Mouse (Mus musculus) embryonic facial prominence, embryonic 10.5 days (tissue): ENCODE measurements around the gene Etnk2. TPM values are rescaled to one million over a fixed set of nuclear protein-coding genes. Genes with fewer than 3 reads are reported as not detected.

Experiments used
- DNase-seq: peaks from one replicate; pipeline ENCODE4 v3.0.0-alpha.2; 2017; ENCODE audit warnings: low spot score
- H3K27ac ChIP-seq: fragments of 300-500 bp; sonication (generic); replicated peaks from 2 replicates; pipeline ENCODE4 v1.5.1; 2016; ENCODE audit warnings: mild to moderate bottlenecking
- H3K27me3 ChIP-seq: fragments of 300-500 bp; sonication (generic); replicated peaks from 2 replicates; pipeline ENCODE4 v1.6.1; 2016; ENCODE audit warnings: low read depth, mild to moderate bottlenecking; ENCODE audit not compliant: poor library complexity, severe bottlenecking
- H3K36me3 ChIP-seq: fragments of 300-500 bp; sonication (generic); replicated peaks from 2 replicates; pipeline ENCODE4 v1.6.1; 2016; ENCODE audit warnings: mild to moderate bottlenecking, moderate library complexity
- H3K4me1 ChIP-seq: fragments of 300-500 bp; sonication (generic); 2 replicates; pipeline ENCODE4 v1.6.1; 2016
- H3K4me3 ChIP-seq: fragments of 300-500 bp; sonication (generic); 2 replicates; pipeline ENCODE4 v1.5.1; 2016; ENCODE audit warnings: mild to moderate bottlenecking, moderate library complexity
- H3K9me3 ChIP-seq: fragments of 300-500 bp; sonication (generic); 2 replicates; pipeline ENCODE4 v1.6.1; 2016; ENCODE audit warnings: mild to moderate bottlenecking
- WGBS: fragments of 180-500 bp; shearing (Covaris S2); methylation state at CpG from one replicate; pipeline ENCODE4 v1.1.7; 2016; 5-methylcytosine and 5-hydroxymethylcytosine counted together
- polyA plus RNA-seq: library from polyadenylated mRNA; unstranded; fragments of >200 nt; fragmentation: Nextera tagmentation; extraction: Ambion mirVana; gene quantifications from 2 replicates; pipeline ENCODE4 v1.2.1, GENCODE M21; 2016

The Etnk2 gene
- polyA plus RNA-seq, 1 experiment from 2014 or later: 2.6 TPM

- H3K27me3 ChIP-seq: no peaks in the 10 kb centered on the region; the same call in 1 of the 2 replicates
- no peak overlapping the region for H3K4me3 ChIP-seq
- no peaks in the 10 kb centered on the region for H3K36me3 ChIP-seq
- H3K9me3 ChIP-seq: no peaks in the 10 kb centered on the region
- H3K27ac ChIP-seq: no peak overlapping the region; the same call in 1 of the 2 replicates
- peaks cover 43% of the 10 kb centered on the region for H3K4me1 ChIP-seq
- no peak for DNase-seq
- 78% methylated on average over 10 of the region's 10 CpGs for WGBS
Measured at GRCm38 (mm10) chr1:133375696-133376346, 12.4 kb downstream of the Etnk2 start.

- Histone ChIP-seq H3K4me1 (peaks cover 37% of the 10 kb centered on the region), H3K4me3 (no peak overlapping the region), H3K27ac (no peak overlapping the region), H3K27me3 (no peaks in the 10 kb centered on the region), H3K9me3 (no peaks in the 10 kb centered on the region), H3K36me3 (no peaks in the 10 kb centered on the region; the same call in 1 of the 2 replicates)
- DNase-seq: no peak
- 88% methylated on average over 5 of the region's 5 CpGs for WGBS
Measured at GRCm38 (mm10) chr1:133377547-133377946, 14.2 kb downstream of the Etnk2 start.

- 62% methylated on average over 10 of the region's 10 CpGs for WGBS
- Histone ChIP-seq H3K27me3 (no peaks in the 10 kb centered on the region), H3K9me3 (no peaks in the 10 kb centered on the region), H3K36me3 (peaks cover 17% of the 10 kb centered on the region), H3K4me3 (no peak overlapping the region), H3K4me1 (peaks cover 38% of the 10 kb centered on the region), H3K27ac (no peak overlapping the region)
- no peak for DNase-seq
Measured at GRCm38 (mm10) chr1:133379254-133379985, 16.0 kb downstream of the Etnk2 start.

GRCm38 (mm10) chr1:133379986-133380320 lies 16.6 kb downstream of the Etnk2 start:
- no peak for DNase-seq
- Histone ChIP-seq H3K27ac (no peak overlapping the region), H3K4me3 (no peak overlapping the region), H3K27me3 (no peaks in the 10 kb centered on the region), H3K4me1 (peaks cover 38% of the 10 kb centered on the region), H3K36me3 (peaks cover 22% of the 10 kb centered on the region), H3K9me3 (no peaks in the 10 kb centered on the region)
- 73% methylated on average over 3 of the region's 3 CpGs for WGBS

- H3K27me3 ChIP-seq: no peaks in the 10 kb centered on the region
- no peaks in the 10 kb centered on the region for H3K9me3 ChIP-seq
- H3K4me1 ChIP-seq: peaks cover 40% of the 10 kb centered on the region
- 70% methylated on average over 14 of the region's 14 CpGs for WGBS
- peak; percentile 39 for DNase-seq
- H3K4me3 ChIP-seq: no peak overlapping the region
- peaks cover 28% of the 10 kb centered on the region for H3K36me3 ChIP-seq
- H3K27ac ChIP-seq: no peak overlapping the region
Measured at GRCm38 (mm10) chr1:133380347-133381065, 17.1 kb downstream of the Etnk2 start.

- peak; percentile 88 for DNase-seq
- H3K4me1 ChIP-seq: peaks cover 44% of the 10 kb centered on the region
- H3K27me3 ChIP-seq: no peaks in the 10 kb centered on the region
- H3K4me3 ChIP-seq: no peak overlapping the region
- no peaks in the 10 kb centered on the region for H3K9me3 ChIP-seq
- peaks cover 43% of the 10 kb centered on the region for H3K36me3 ChIP-seq
- WGBS: 9% methylated on average over 9 of the region's 9 CpGs
- peak overlapping the region; percentile 76 for H3K27ac ChIP-seq
Measured at GRCm38 (mm10) chr1:133382008-133382407, 18.6 kb downstream of the Etnk2 start.

- Histone ChIP-seq H3K27ac (peak overlapping the region; percentile 76), H3K9me3 (no peaks in the 10 kb centered on the region), H3K36me3 (peaks cover 49% of the 10 kb centered on the region), H3K4me3 (no peak overlapping the region), H3K4me1 (peaks cover 46% of the 10 kb centered on the region), H3K27me3 (no peaks in the 10 kb centered on the region)
- WGBS: 56% methylated on average over 12 of the region's 12 CpGs
- no peak for DNase-seq
Measured at GRCm38 (mm10) chr1:133382552-133383155, 19.3 kb downstream of the Etnk2 start.

GRCm38 (mm10) chr1:133383157-133383783 lies 19.9 kb downstream of the Etnk2 start:
- peaks cover 55% of the 10 kb centered on the region for H3K36me3 ChIP-seq
- H3K9me3 ChIP-seq: no peaks in the 10 kb centered on the region
- H3K4me1 ChIP-seq: peaks cover 50% of the 10 kb centered on the region
- no peak for DNase-seq
- H3K27ac ChIP-seq: peak overlapping the region; percentile 76; the same call in 1 of the 2 replicates
- H3K4me3 ChIP-seq: no peak overlapping the region
- H3K27me3 ChIP-seq: no peaks in the 10 kb centered on the region
- WGBS: 94% methylated on average over 14 of the region's 14 CpGs

GRCm38 (mm10) chr1:133385506-133385905 lies 22.1 kb downstream of the Etnk2 start:
- peak; percentile 84 for DNase-seq
- H3K4me3 ChIP-seq: peak overlapping the region; percentile 22
- no peaks in the 10 kb centered on the region for H3K27me3 ChIP-seq
- peaks cover 45% of the 10 kb centered on the region for H3K4me1 ChIP-seq
- peak overlapping the region; percentile 77 for H3K27ac ChIP-seq
- peaks cover 78% of the 10 kb centered on the region for H3K36me3 ChIP-seq
- WGBS: 36% methylated on average over 9 of the region's 9 CpGs
- H3K9me3 ChIP-seq: no peaks in the 10 kb centered on the region

GRCm38 (mm10) chr1:133386209-133386608 lies 22.8 kb downstream of the Etnk2 start:
- DNase-seq: no peak
- H3K9me3 ChIP-seq: no peaks in the 10 kb centered on the region
- peak overlapping the region; percentile 22; the same call in 1 of the 2 replicates for H3K4me3 ChIP-seq
- peak overlapping the region; percentile 77 for H3K27ac ChIP-seq
- H3K36me3 ChIP-seq: peaks cover 85% of the 10 kb centered on the region
- H3K4me1 ChIP-seq: peaks cover 43% of the 10 kb centered on the region
- H3K27me3 ChIP-seq: no peaks in the 10 kb centered on the region
- 46% methylated on average over 11 of the region's 11 CpGs for WGBS

GRCm38 (mm10) chr1:133387539-133388268 lies 24.3 kb downstream of the Etnk2 start:
- H3K4me1 ChIP-seq: peaks cover 35% of the 10 kb centered on the region
- DNase-seq: no peak
- H3K9me3 ChIP-seq: 0 out of 2 replicates have a peak, but pooled peaks cover 6% of the 10 kb centered on the region
- H3K4me3 ChIP-seq: no peak overlapping the region
- H3K27me3 ChIP-seq: no peaks in the 10 kb centered on the region
- H3K27ac ChIP-seq: no peak overlapping the region; the same call in 1 of the 2 replicates
- 67% methylated on average over 19 of the region's 19 CpGs for WGBS
- peaks cover 100% of the 10 kb centered on the region for H3K36me3 ChIP-seq
